Mouse (Mus musculus) liver, postnatal 0 days (tissue): ENCODE data around the gene Tspan4. TPM values are rescaled to one million over a fixed set of nuclear protein-coding genes. Genes with fewer than 3 reads are reported as not detected.

ENCODE experiments used
- ATAC-seq: fragments of 200-750 bp; cut with Nextera tagmentation; 2 replicates; pipeline ENCODE4 v1.8.0; 2017; ENCODE audit warnings: mild to moderate bottlenecking, moderate library complexity
- DNase-seq: peaks from one replicate; pipeline ENCODE4 v3.0.0-alpha.2; 2016
- H3K27ac ChIP-seq: fragments of 300-500 bp; sonication (generic); 2 replicates; pipeline ENCODE4 v1.5.1; 2014; ENCODE audit warnings: antibody characterized with exemption, moderate library complexity, mild to moderate bottlenecking, low read depth
- H3K27me3 ChIP-seq: fragments of 300-500 bp; sonication (generic); 2 replicates; pipeline ENCODE4 v1.6.1; 2014; ENCODE audit warnings: low read length, control low read depth, mixed read lengths; ENCODE audit not compliant: insufficient read depth
- H3K36me3 ChIP-seq: fragments of 300-500 bp; sonication (generic); replicated peaks from 2 replicates; pipeline ENCODE4 v1.6.1; 2014; ENCODE audit warnings: mild to moderate bottlenecking, control low read depth, low read length, moderate library complexity, mixed read lengths; ENCODE audit not compliant: insufficient read depth
- H3K4me1 ChIP-seq: fragments of 300-500 bp; sonication (generic); 2 replicates; pipeline ENCODE4 v1.6.1; 2014; ENCODE audit warnings: antibody characterized with exemption, mild to moderate bottlenecking, control low read depth; ENCODE audit not compliant: insufficient read depth
- H3K4me2 ChIP-seq: fragments of 300-500 bp; sonication (generic); 2 replicates; pipeline ENCODE4 v1.6.1; 2014; ENCODE audit warnings: low read depth, mild to moderate bottlenecking, low read length, moderate library complexity, mixed read lengths
- H3K4me3 ChIP-seq: fragments of 300-500 bp; sonication (generic); 2 replicates; pipeline ENCODE4 v1.5.1; 2014; ENCODE audit warnings: low read depth, low read length
- H3K9ac ChIP-seq: fragments of 300-500 bp; sonication (generic); replicated peaks from 2 replicates; pipeline ENCODE4 v1.6.1; 2014; ENCODE audit warnings: mild to moderate bottlenecking, moderate library complexity
- H3K9me3 ChIP-seq: fragments of 300-500 bp; sonication (generic); 2 replicates; pipeline ENCODE4 v1.6.1; 2016; ENCODE audit warnings: mild to moderate bottlenecking, control low read depth, low read length, mixed read lengths
- CTCF ChIP-seq: sonication (generic); IDR thresholded peaks from 2 replicates; pipeline ENCODE4 v1.5.1; 2016; ENCODE audit warnings: antibody characterized with exemption, low read depth
- EP300 ChIP-seq: IDR thresholded peaks from 2 replicates; pipeline ENCODE4 v1.6.1; 2016; ENCODE audit warnings: antibody characterized with exemption, low read depth, mild to moderate bottlenecking
- WGBS: fragments of 180-500 bp; shearing (Covaris S2); extraction: QIAGEN DNeasy Blood & Tissue Kit; methylation state at CpG from one replicate; pipeline ENCODE4 v1.1.7; 2014; ENCODE audit not compliant: insufficient replicate concordance; 5-methylcytosine and 5-hydroxymethylcytosine counted together
- polyA plus RNA-seq: library from polyadenylated mRNA; unstranded; fragments of >200 nt; fragmentation: Nextera tagmentation; extraction: Ambion mirVana; gene quantifications from 2 replicates; pipeline ENCODE4 v1.2.1, GENCODE M21; 2015

The Tspan4 gene
- polyA plus RNA-seq, 1 experiment from 2014 or later, result 72.2 TPM

GRCm38 (mm10) chr7:141481498-141482401 lies 6.7 kb downstream of the Tspan4 start:
- WGBS, result 2% methylated on average over 72 of the region's 81 CpGs
- DNase-seq, result peak; percentile 59
- peak; percentile 52 for TF ChIP-seq CTCF
- no peak for TF ChIP-seq EP300

DNA sequence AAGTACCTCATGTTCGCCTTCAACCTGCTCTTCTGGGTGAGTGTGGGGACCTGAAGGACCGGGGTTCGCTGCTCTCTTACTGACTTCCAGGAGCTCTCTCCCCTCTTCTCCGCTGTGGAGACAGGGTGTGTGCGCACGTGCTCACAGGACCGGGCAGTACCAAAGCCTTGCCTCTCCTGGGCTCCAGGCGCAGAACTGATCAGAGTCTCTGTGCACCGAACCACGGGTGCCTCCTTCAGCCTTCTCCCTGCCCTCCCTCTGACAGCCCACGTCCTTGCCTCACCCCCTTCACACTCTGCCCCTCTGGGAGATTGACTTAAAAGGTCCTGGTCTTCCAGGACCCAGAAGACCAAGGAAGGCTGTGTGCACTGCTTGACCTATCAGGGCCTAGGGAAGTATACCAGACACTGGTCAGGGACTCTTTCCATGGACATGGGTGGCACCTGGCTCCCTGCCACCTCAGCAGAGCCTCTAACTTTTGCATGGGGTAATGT lies 7.5 kb downstream of the Tspan4 start:
- Histone ChIP-seq H3K4me1 (peaks cover 33% of the 10 kb centered on the region), H3K9ac (peak overlapping the region; percentile 8; the same call in 1 of the 2 replicates), H3K9me3 (no peaks in the 10 kb centered on the region), H3K27me3 (peaks cover 18% of the 10 kb centered on the region), H3K27ac (no peak overlapping the region), H3K36me3 (peaks cover 16% of the 10 kb centered on the region; the same call in 1 of the 2 replicates), H3K4me2 (peak overlapping the region; percentile 71), H3K4me3 (peak overlapping the region; percentile 41)
- TF ChIP-seq CTCF (no peak), EP300 (no peak)
- 44% methylated on average over 11 of the region's 11 CpGs for WGBS
- no peak for DNase-seq
- ATAC-seq, result no peak

More at GRCm38 (mm10) chr7:141481498-141482401, 6.7 kb downstream of the Tspan4 start:
- H3K27ac ChIP-seq, result no peak overlapping the region
- H3K9ac ChIP-seq, result peak overlapping the region; percentile 8; the same call in 1 of the 2 replicates
- no peak for ATAC-seq
- H3K4me3 ChIP-seq, result peak overlapping the region; percentile 41
- no peaks in the 10 kb centered on the region for H3K9me3 ChIP-seq
- peaks cover 41% of the 10 kb centered on the region for H3K4me1 ChIP-seq
- peaks cover 18% of the 10 kb centered on the region for H3K27me3 ChIP-seq
- peaks cover 10% of the 10 kb centered on the region; the same call in 1 of the 2 replicates for H3K36me3 ChIP-seq
- peak overlapping the region; percentile 71 for H3K4me2 ChIP-seq

GRCm38 (mm10) chr7:141483114-141483653 lies 8.1 kb downstream of the Tspan4 start:
- Histone ChIP-seq H3K27me3 (peaks cover 18% of the 10 kb centered on the region), H3K9me3 (no peaks in the 10 kb centered on the region), H3K36me3 (peaks cover 19% of the 10 kb centered on the region; the same call in 1 of the 2 replicates), H3K4me2 (no peak overlapping the region), H3K4me1 (peaks cover 27% of the 10 kb centered on the region), H3K9ac (no peak overlapping the region), H3K27ac (no peak overlapping the region), H3K4me3 (no peak overlapping the region)
- no peak for DNase-seq
- TF ChIP-seq CTCF, result no peak
- no peak for TF ChIP-seq EP300
- WGBS, result 73% methylated on average over 6 of the region's 6 CpGs
- no peak for ATAC-seq

- no peak overlapping the region for H3K9ac ChIP-seq
- H3K36me3 ChIP-seq, result peaks cover 19% of the 10 kb centered on the region; the same call in 1 of the 2 replicates
- H3K4me3 ChIP-seq, result no peak overlapping the region
- no peak for DNase-seq
- H3K4me2 ChIP-seq, result no peak overlapping the region
- ATAC-seq, result no peak
- WGBS, result 67% methylated on average over 5 of the region's 5 CpGs
- no peak overlapping the region for H3K27ac ChIP-seq
- no peaks in the 10 kb centered on the region for H3K9me3 ChIP-seq
- TF ChIP-seq CTCF (no peak), EP300 (no peak)
- H3K4me1 ChIP-seq, result peaks cover 23% of the 10 kb centered on the region
- peaks cover 18% of the 10 kb centered on the region for H3K27me3 ChIP-seq
Measured at GRCm38 (mm10) chr7:141484186-141485120, 9.4 kb downstream of the Tspan4 start.

GRCm38 (mm10) chr7:141485186-141485585 lies 10.1 kb downstream of the Tspan4 start:
- no peak for TF ChIP-seq CTCF
- no peak for TF ChIP-seq EP300
- Histone ChIP-seq H3K9ac (no peak overlapping the region), H3K4me1 (peaks cover 23% of the 10 kb centered on the region), H3K36me3 (peaks cover 19% of the 10 kb centered on the region; the same call in 1 of the 2 replicates), H3K27me3 (peaks cover 18% of the 10 kb centered on the region), H3K9me3 (no peaks in the 10 kb centered on the region), H3K4me2 (no peak overlapping the region), H3K4me3 (no peak overlapping the region), H3K27ac (no peak overlapping the region)
- no peak for DNase-seq
- ATAC-seq, result no peak
- WGBS, result 80% methylated on average over 2 of the region's 2 CpGs
